ENCODE assay signal across 19 mouse cellular contexts in genomic region chr11:75116379-75116778, GRCm38 (mm10). TPM values are rescaled to one million over a fixed set of nuclear protein-coding genes. Genes with fewer than 3 reads are reported as not detected.
A peak's percentile ranks its signal among the peaks of the same experiment; 100 is the strongest.
DNase-seq lines count a peak whose midpoint lies in the region; ATAC-seq lines count a peak whose summit lies in the region.
"Had no signal": no experiment of that assay in that cellular context is flagged by ENCODE, and none has a peak within 500 bp of the region (broad histone marks: within the 10 kb centered on the region; RNA-seq: fewer than 3 reads in every experiment).

No protein-coding gene starts in this region.

- peak; percentile 58 for ATAC-seq in megakaryocyte progenitor cell, adult 5-6 weeks (replicated peaks; ENCODE audit: poor library complexity)
- no peak for ATAC-seq in monocyte, adult 5-6 weeks (replicated peaks; ENCODE audit: insufficient number of reproducible peaks, low FRiP score, low TSS enrichment, poor library complexity, severe bottlenecking)
- ATAC-seq: forebrain, embryonic 15.5 days; hindbrain, embryonic 16.5 days; intestine, embryonic 15.5 days had no signal

- DNase-seq in heart, adult 11 months, result peak; percentile 67
- DNase-seq in heart, adult 18-20 months, result no peak
- peak; percentile 82 for DNase-seq in 3T3-L1 (ENCODE audit: low read depth, low spot score)
- peak; percentile 72 for DNase-seq in NIH3T3 (ENCODE audit: low read depth)
- no peak for DNase-seq in left cerebral cortex, adult 11 months (ENCODE audit: low spot score)
- DNase-seq: adrenal gland, adult 2 months; adrenal gland, postnatal 14 days; cerebellum, adult 11-12 months; cerebellum, adult 8-10 months; cerebellum, postnatal 10 days; cerebellum, postnatal 36 days; gastrocnemius, postnatal 25 days; heart, postnatal 10 days; heart, postnatal 36 days had no signal

RNA-seq across cellular contexts. Expression of gene Hic1, which starts 52.9 kb away (rescaled TPM):
- 10 to 100 TPM in 1 of 2 experiments, 1 to 10 TPM in 1; 6.6 to 11.5 TPM for total RNA-seq in heart, adult 18-20 months (2021)
- total RNA-seq in megakaryocyte progenitor cell, adult 5-6 weeks (2015), result 0.02 TPM in 1 of 2 replicates, not detected in the other
- not detected in 2 replicates for total RNA-seq in megakaryocyte progenitor cell, adult 5-6 weeks (2017)
- 0.11 to 0.95 TPM (median 0.78 TPM) in 3 replicates for total RNA-seq in monocyte, adult 5-6 weeks (2017)

Comparison
In these comparisons a context has a peak if more than half of its experiments do, and no peak if none do; other contexts are left out.
1. DNase-seq: peak in heart, adult 11 months (single experiment), 3T3-L1 (single experiment) and NIH3T3 (single experiment); none in heart, adult 18-20 months (0 of 2) and left cerebral cortex, adult 11 months (single experiment).